Mouse (Mus musculus): ENCODE results near the gene Lypd6b. TPM values are rescaled to one million over a fixed set of nuclear protein-coding genes. Genes with fewer than 3 reads are reported as not detected.

Lypd6b gene
- polyA plus RNA-seq, 3 experiments from 2014 or later: 0.34 to 0.82 (median 0.44) TPM

- no peak for ATAC-seq
These were observed 93.0 kb downstream of the Lypd6b start for GRCm38 (mm10) chr2:49880507-49880906.

- no peak for ATAC-seq
These were observed 93.5 kb downstream of the Lypd6b start for GRCm38 (mm10) chr2:49881002-49881401.

- ATAC-seq: no peak
These were observed 95.0 kb downstream of the Lypd6b start for GRCm38 (mm10) chr2:49882461-49882860.

GRCm38 (mm10) chr2:49883990-49884389 is 96.5 kb downstream of the Lypd6b start:
- ATAC-seq: no peak

- ATAC-seq: no peak
These were observed 98.7 kb downstream of the Lypd6b start for GRCm38 (mm10) chr2:49886209-49886608.

- no peak for ATAC-seq
These were observed 100.9 kb downstream of the Lypd6b start for GRCm38 (mm10) chr2:49888346-49888745.

- ATAC-seq: no peak
These were observed 103.2 kb downstream of the Lypd6b start for GRCm38 (mm10) chr2:49890727-49891126.

GRCm38 (mm10) chr2:49909838-49910407 is 122.4 kb downstream of the Lypd6b start:
- no peak for ATAC-seq

- no peak for ATAC-seq
These were observed 124.0 kb downstream of the Lypd6b start for GRCm38 (mm10) chr2:49911296-49912034.

- no peak for ATAC-seq
These were observed 124.9 kb downstream of the Lypd6b start for GRCm38 (mm10) chr2:49912261-49912895.

- ATAC-seq: no peak
These were observed 130.0 kb downstream of the Lypd6b start for GRCm38 (mm10) chr2:49917489-49917888.

GRCm38 (mm10) chr2:49918132-49918531 is 130.6 kb downstream of the Lypd6b start:
- ATAC-seq: no peak

GRCm38 (mm10) chr2:49918692-49919091 is 131.2 kb downstream of the Lypd6b start:
- ATAC-seq: no peak

- no peak for ATAC-seq
These were observed 134.5 kb downstream of the Lypd6b start for GRCm38 (mm10) chr2:49921948-49922347.

- no peak for ATAC-seq
These were observed 135.3 kb downstream of the Lypd6b start for GRCm38 (mm10) chr2:49922810-49923209.

GRCm38 (mm10) chr2:49926186-49926585 is 138.7 kb downstream of the Lypd6b start:
- no peak for ATAC-seq

GRCm38 (mm10) chr2:49927362-49927761 is 139.9 kb downstream of the Lypd6b start:
- ATAC-seq: no peak

- ATAC-seq: no peak
These were observed 142.4 kb downstream of the Lypd6b start for GRCm38 (mm10) chr2:49929931-49930330.

- ATAC-seq: no peak
These were observed 150.1 kb downstream of the Lypd6b start for GRCm38 (mm10) chr2:49937621-49938020.

GRCm38 (mm10) chr2:49938246-49938645 is 150.8 kb downstream of the Lypd6b start:
- no peak for ATAC-seq

- ATAC-seq: no peak
These were observed 152.9 kb downstream of the Lypd6b start for GRCm38 (mm10) chr2:49940372-49940771.

- ATAC-seq: no peak
These were observed 154.6 kb downstream of the Lypd6b start for GRCm38 (mm10) chr2:49942100-49942499.

- ATAC-seq: no peak
These were observed 164.2 kb downstream of the Lypd6b start for GRCm38 (mm10) chr2:49951681-49952080.

Data from inflammation-experienced regulatory T-cells, adult 6 months (primary cell).